Mouse (Mus musculus): ENCODE data around the gene Megf6. TPM values are rescaled to one million over a fixed set of nuclear protein-coding genes. Genes with fewer than 3 reads are reported as not detected.

Megf6 gene
- 0.10 TPM for polyA plus RNA-seq (2017; shearing (Covaris generic))

GRCm38 (mm10) chr4:154170506-154171150 is at the start of gene Megf6:
Megf6 (plus strand) TSS chr4:154170730.

GRCm38 (mm10) chr4:154140182-154140212 is 30.5 kb upstream of the Megf6 start, which contains the start of gene Trp73:
Trp73 (minus strand) TSS chr4:154140208.

GRCm38 (mm10) chr4:154142211-154143040 is 28.1 kb upstream of the Megf6 start, which contains the start of gene Wrap73:
Wrap73 (plus strand) TSS chr4:154142372.

GRCm38 (mm10) chr4:154160538-154161390 is 9.8 kb upstream of the Megf6 start, which contains the start of gene Tprgl:
Tprgl (minus strand) TSS chr4:154160666.

GRCm38 (mm10) chr4:154301466-154301881 is 130.9 kb downstream of the Megf6 start, which contains the start of gene Arhgef16:
Arhgef16 (minus strand) TSS chr4:154301676.

Other genes with a start within 250 kb of the Megf6 start
- gene A430005L14Rik, start 213.5 kb upstream of the Megf6 start, polyA plus RNA-seq (2017; shearing (Covaris generic)): 38.0 TPM
- 29.8 TPM for gene Dffb, start 195.6 kb upstream of the Megf6 start, polyA plus RNA-seq (2017; shearing (Covaris generic))
- gene Cep104, start 195.5 kb upstream of the Megf6 start, polyA plus RNA-seq (2017; shearing (Covaris generic)): 12.9 TPM
- 58.5 TPM for gene Lrrc47, start 159.0 kb upstream of the Megf6 start, polyA plus RNA-seq (2017; shearing (Covaris generic))
- not detected for gene Smim1, start 144.5 kb upstream of the Megf6 start, polyA plus RNA-seq (2017; shearing (Covaris generic))
- gene Ccdc27, start 128.1 kb upstream of the Megf6 start, polyA plus RNA-seq (2017; shearing (Covaris generic)): not detected
- gene Trp73, start 30.5 kb upstream of the Megf6 start, polyA plus RNA-seq (2017; shearing (Covaris generic)): not detected
- 33.0 TPM for gene Wrap73, start 28.4 kb upstream of the Megf6 start, polyA plus RNA-seq (2017; shearing (Covaris generic))
- gene Tprgl, start 10.1 kb upstream of the Megf6 start, polyA plus RNA-seq (2017; shearing (Covaris generic)): 484 TPM
- not detected for gene Arhgef16, start 130.9 kb downstream of the Megf6 start, polyA plus RNA-seq (2017; shearing (Covaris generic))
- gene B230104I21Rik, start 165.4 kb downstream of the Megf6 start, polyA plus RNA-seq (2017; shearing (Covaris generic)): not detected

Measured in naive thymus-derived CD4-positive, alpha-beta T cell, adult 5 months (primary cell).